Mouse (Mus musculus) erythroblast, embryonic 14.5 days (primary cell): ENCODE measurements around the gene Nup205. TPM values are rescaled to one million over a fixed set of nuclear protein-coding genes. Genes with fewer than 3 reads are reported as not detected.

Experiments
- H3K27me3 ChIP-seq: 2 replicates; pipeline ENCODE4 v1.6.1; 2012; ENCODE audit warnings: inconsistent platforms; ENCODE audit not compliant: control insufficient read depth
- H3K36me3 ChIP-seq: 2 replicates; pipeline ENCODE4 v1.6.1; 2012; ENCODE audit warnings: mild to moderate bottlenecking, inconsistent platforms; ENCODE audit not compliant: control insufficient read depth
- H3K4me1 ChIP-seq: 2 replicates; pipeline ENCODE4 v1.6.1; 2012; ENCODE audit warnings: inconsistent platforms; ENCODE audit not compliant: control insufficient read depth
- H3K4me3 ChIP-seq: replicated peaks from 2 replicates; pipeline ENCODE3; 2012; ENCODE audit warnings: moderate library complexity, mild to moderate bottlenecking, inconsistent platforms
- H3K9me3 ChIP-seq: 2 replicates; pipeline ENCODE4 v1.6.1; 2012; ENCODE audit warnings: low read length, inconsistent platforms, mixed read lengths; ENCODE audit not compliant: control insufficient read depth
- GATA1 ChIP-seq: IDR thresholded peaks from 2 replicates; pipeline ENCODE4 v1.6.1; 2012; ENCODE audit warnings: low read length, inconsistent platforms, mixed read lengths
- TAL1 ChIP-seq: IDR thresholded peaks from 3 replicates; pipeline ENCODE4 v1.6.1; 2012; ENCODE audit warnings: low read length, inconsistent platforms, mixed read lengths
- polyA plus RNA-seq: library from polyadenylated mRNA; stranded (reverse); fragments of >175 nt; gene quantifications from 2 replicates; pipeline ENCODE4 v1.2.3, GENCODE M21; 2012

The Nup205 gene
- polyA plus RNA-seq, 1 experiment, result 0.25 TPM

GRCm38 (mm10) chr6:35271868-35272765 lies 94.9 kb downstream of the Nup205 start:
- peaks cover 18% of the 10 kb centered on the region for H3K4me1 ChIP-seq
- H3K27me3 ChIP-seq, result peaks cover 7% of the 10 kb centered on the region
- 0 out of 2 replicates have a peak, but pooled peaks cover 4% of the 10 kb centered on the region for H3K9me3 ChIP-seq

GRCm38 (mm10) chr6:35273391-35274082 lies 96.3 kb downstream of the Nup205 start:
- H3K4me1 ChIP-seq, result peaks cover 18% of the 10 kb centered on the region
- H3K9me3 ChIP-seq, result 0 out of 2 replicates have a peak, but pooled peaks cover 4% of the 10 kb centered on the region
- peaks cover 2% of the 10 kb centered on the region; the same call in 1 of the 2 replicates for H3K36me3 ChIP-seq
- TF ChIP-seq GATA1 (no peak), TAL1 (no peak)
- no peak overlapping the region for H3K4me3 ChIP-seq
- H3K27me3 ChIP-seq, result peaks cover 7% of the 10 kb centered on the region

More at GRCm38 (mm10) chr6:35271868-35272765, 94.9 kb downstream of the Nup205 start:
- no peak for TF ChIP-seq TAL1
- no peak for TF ChIP-seq GATA1
- Histone ChIP-seq H3K36me3 (peaks cover 3% of the 10 kb centered on the region; the same call in 1 of the 2 replicates), H3K4me3 (no peak overlapping the region)

GRCm38 (mm10) chr6:35277903-35278587 lies 100.8 kb downstream of the Nup205 start:
- no peaks in the 10 kb centered on the region for H3K4me1 ChIP-seq
- H3K27me3 ChIP-seq, result peaks cover 10% of the 10 kb centered on the region

GRCm38 (mm10) chr6:35279306-35279705 lies 102.1 kb downstream of the Nup205 start:
- no peak for TF ChIP-seq TAL1
- TF ChIP-seq GATA1, result no peak
- Histone ChIP-seq H3K36me3 (no peaks in the 10 kb centered on the region), H3K9me3 (no peaks in the 10 kb centered on the region), H3K27me3 (peaks cover 9% of the 10 kb centered on the region), H3K4me1 (no peaks in the 10 kb centered on the region), H3K4me3 (no peak overlapping the region)

More at GRCm38 (mm10) chr6:35277903-35278587, 100.8 kb downstream of the Nup205 start:
- Histone ChIP-seq H3K36me3 (no peaks in the 10 kb centered on the region), H3K9me3 (no peaks in the 10 kb centered on the region), H3K4me3 (no peak overlapping the region)
- TF ChIP-seq TAL1, result no peak
- TF ChIP-seq GATA1, result no peak

- TF ChIP-seq GATA1, result no peak
- TF ChIP-seq TAL1, result no peak
- Histone ChIP-seq H3K9me3 (no peaks in the 10 kb centered on the region), H3K4me1 (peaks cover 6% of the 10 kb centered on the region), H3K36me3 (no peaks in the 10 kb centered on the region), H3K4me3 (no peak overlapping the region), H3K27me3 (peaks cover 2% of the 10 kb centered on the region)
Observed at GRCm38 (mm10) chr6:35288114-35288761, 111.0 kb downstream of the Nup205 start.

GRCm38 (mm10) chr6:35288920-35289319 lies 111.7 kb downstream of the Nup205 start:
- H3K27me3 ChIP-seq, result peaks cover 2% of the 10 kb centered on the region
- no peaks in the 10 kb centered on the region for H3K36me3 ChIP-seq
- H3K9me3 ChIP-seq, result no peaks in the 10 kb centered on the region
- H3K4me3 ChIP-seq, result no peak overlapping the region
- TF ChIP-seq GATA1, result no peak
- TF ChIP-seq TAL1, result no peak
- peaks cover 7% of the 10 kb centered on the region for H3K4me1 ChIP-seq

- peaks cover 2% of the 10 kb centered on the region for H3K27me3 ChIP-seq
- no peaks in the 10 kb centered on the region for H3K9me3 ChIP-seq
- H3K4me1 ChIP-seq, result peaks cover 7% of the 10 kb centered on the region
- no peaks in the 10 kb centered on the region for H3K36me3 ChIP-seq
- TF ChIP-seq TAL1 (no peak), GATA1 (no peak)
- no peak overlapping the region for H3K4me3 ChIP-seq
Observed at GRCm38 (mm10) chr6:35289676-35290075, 112.5 kb downstream of the Nup205 start.

- TF ChIP-seq TAL1 (no peak), GATA1 (no peak)
Observed at GRCm38 (mm10) chr6:35294964-35295363, 117.7 kb downstream of the Nup205 start.

More at GRCm38 (mm10) chr6:35294964-35295363, 117.7 kb downstream of the Nup205 start:
- Histone ChIP-seq H3K9me3 (no peaks in the 10 kb centered on the region), H3K27me3 (no peaks in the 10 kb centered on the region), H3K4me1 (peaks cover 1% of the 10 kb centered on the region; the same call in 1 of the 2 replicates), H3K4me3 (no peak overlapping the region), H3K36me3 (no peaks in the 10 kb centered on the region)
